Mouse (Mus musculus) G1E (cell line): ENCODE results near the gene Zdhhc21.

Experiments used
- CTCF ChIP-seq: IDR thresholded peaks from 2 replicates; pipeline ENCODE4 v1.5.1; 2012; ENCODE audit warnings: low read depth, low read length, inconsistent platforms, mixed read lengths
- GATA1 ChIP-seq: IDR thresholded peaks from 2 replicates; pipeline ENCODE4 v1.6.1; 2012; ENCODE audit warnings: borderline replicate concordance, low read length, inconsistent platforms, mixed read lengths
- GATA2 ChIP-seq: IDR thresholded peaks from 2 replicates; pipeline ENCODE4 v1.6.1; 2012; ENCODE audit warnings: low read depth, low read length, inconsistent platforms, borderline replicate concordance
- POLR2AphosphoS5 ChIP-seq: IDR thresholded peaks from 2 replicates; pipeline ENCODE4 v1.6.1; 2012; ENCODE audit warnings: low read depth, low read length, inconsistent platforms; ENCODE audit not compliant: insufficient replicate concordance
- TAL1 ChIP-seq: conservative IDR thresholded peaks from 2 replicates; pipeline ENCODE4 v1.6.1; 2012; ENCODE audit warnings: low read depth, low read length, inconsistent platforms, mixed read lengths

DNA sequence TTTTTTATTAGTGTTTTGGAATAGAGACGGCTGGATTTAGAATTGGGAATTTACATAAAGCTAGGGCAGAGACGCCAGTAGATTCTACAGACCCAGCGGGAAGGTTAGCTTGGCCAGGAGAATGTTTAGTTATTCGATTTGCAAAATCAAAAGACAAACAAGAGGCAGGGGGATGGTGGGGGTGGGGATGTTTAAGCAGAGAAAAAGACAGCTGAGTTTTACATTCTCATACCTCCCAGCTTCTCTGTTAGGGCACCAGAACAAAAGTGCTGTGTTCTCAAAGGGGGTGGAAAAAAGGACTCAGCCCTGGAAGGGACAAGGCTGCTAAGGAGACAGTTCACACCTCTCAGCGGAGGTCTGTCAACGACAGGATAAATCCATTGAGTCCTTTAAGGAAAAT is 12.4 kb upstream of the Zdhhc21 start:
- TF ChIP-seq CTCF: no peak
- no peak for TF ChIP-seq GATA1
- no peak for TF ChIP-seq TAL1
- TF ChIP-seq POLR2AphosphoS5: no peak
- no peak for TF ChIP-seq GATA2
